Mouse (Mus musculus): ENCODE measurements around the gene Wdr45. TPM values are rescaled to one million over a fixed set of nuclear protein-coding genes. Genes with fewer than 3 reads are reported as not detected.

The Wdr45 gene
- total and polyA plus RNA-seq, 3 experiments: 18.0 to 24.1 (median 21.4) TPM

GRCm38 (mm10) chrX:7692862-7693261 is 21.3 kb upstream of the Wdr45 start:
- peak; percentile 51 for DNase-seq (ENCODE audit: extremely low read depth)
- H3K9me3 ChIP-seq (replicated peaks; ENCODE audit: low read length): no peaks in the 10 kb centered on the region

GRCm38 (mm10) chrX:7696520-7696919 is 17.6 kb upstream of the Wdr45 start:
- in situ Hi-C loops (cut with MboI; ENCODE audit: low pct_ligation_motif_present, low pct_unique_long_range_greater_than_20kb, low sequenced_read_pairs) (no loop called here), dilution Hi-C loops (cut with MboI; ENCODE audit: extremely low pct_ligation_motif_present, extremely low pct_unique_long_range_greater_than_20kb, low sequenced_read_pairs) (no loop called here)
- no peaks in the 10 kb centered on the region for H3K27me3 ChIP-seq (replicated peaks)
- no peak overlapping the region for H3K9ac ChIP-seq (ENCODE audit: insufficient read depth, low read depth)
- no peak for DNase-seq (ENCODE audit: extremely low read depth)
- H3K4me1 ChIP-seq (ENCODE audit: control insufficient read depth in 1 of 2, insufficient read depth in 2 of 2): peaks cover 4 to 11% of the 10 kb centered on the region in 2 experiments; a peak in 3 of 4 replicates
- H3K79me2 ChIP-seq (replicated peaks; ENCODE audit: control insufficient read depth, extremely low read depth, insufficient read depth, poor library complexity, severe bottlenecking): peaks cover 24% of the 10 kb centered on the region
- H3K4me2 ChIP-seq (ENCODE audit: insufficient read depth, low read depth, poor library complexity, severe bottlenecking): peak overlapping the region; percentile 71
- no peaks in the 10 kb centered on the region for H3K9me3 ChIP-seq (replicated peaks; ENCODE audit: low read length)
- peak overlapping the region in 1 of 3 experiments; percentile 20 for H3K4me3 ChIP-seq (replicated peaks in 1 of 3; ENCODE audit: low read depth in 2 of 3, low read length in 2 of 3, poor library complexity in 1 of 3)
- no peak for TF ChIP-seq CHD1 (IDR thresholded peaks at IDR 0.05; ENCODE audit: low read depth, low read length)
- TF ChIP-seq E2F4 (IDR thresholded peaks at IDR 0.05; ENCODE audit: insufficient replicate concordance, low read depth, low read length): no peak
- no peak for TF ChIP-seq IRF4 (IDR thresholded peaks at IDR 0.05; ENCODE audit: low read depth, low read length)
- no peak for TF ChIP-seq RAD21 (IDR thresholded peaks at IDR 0.05; ENCODE audit: low read depth, low read length)
- no peak for TF ChIP-seq CHD2 (IDR thresholded peaks at IDR 0.05; ENCODE audit: low read length)
- TF ChIP-seq UBTF (IDR thresholded peaks at IDR 0.05; ENCODE audit: low read depth, low read length): no peak
- TF ChIP-seq JUND (conservative IDR thresholded peaks at IDR 0.05; ENCODE audit: low read depth, low read length): no peak
- peaks cover 19 to 29% of the 10 kb centered on the region in 2 experiments for H3K36me3 ChIP-seq (replicated peaks in 1 of 2; ENCODE audit: control insufficient read depth in 1 of 2, insufficient read depth in 1 of 2, low read length in 1 of 2)
- no peak overlapping the region for H3K27ac ChIP-seq (ENCODE audit: insufficient read depth, low read depth)

More at GRCm38 (mm10) chrX:7692862-7693261, 21.3 kb upstream of the Wdr45 start:
- no peaks in the 10 kb centered on the region for H3K4me1 ChIP-seq (ENCODE audit: control insufficient read depth in 1 of 2, insufficient read depth in 2 of 2)
- in situ Hi-C loops (cut with MboI; ENCODE audit: low pct_ligation_motif_present, low pct_unique_long_range_greater_than_20kb, low sequenced_read_pairs): no loop called here
- H3K36me3 ChIP-seq (replicated peaks in 1 of 2; ENCODE audit: control insufficient read depth in 1 of 2, insufficient read depth in 1 of 2, low read length in 1 of 2): no peaks in the 10 kb centered on the region
- no peak for TF ChIP-seq MEF2A (IDR thresholded peaks at IDR 0.05; ENCODE audit: borderline replicate concordance, low read depth, low read length)
- TF ChIP-seq SMC3 (IDR thresholded peaks at IDR 0.05; ENCODE audit: low read depth, low read length): peak; percentile 72
- TF ChIP-seq RAD21 (IDR thresholded peaks at IDR 0.05; ENCODE audit: low read depth, low read length): peak; percentile 69
- TF ChIP-seq ZMIZ1 (IDR thresholded peaks at IDR 0.05; ENCODE audit: low read depth, low read length): no peak
- TF ChIP-seq JUN (IDR thresholded peaks at IDR 0.05; ENCODE audit: insufficient read depth, low read depth, low read length): no peak
- TF ChIP-seq NELFE (IDR thresholded peaks at IDR 0.05; ENCODE audit: low read depth, low read length): no peak
- TF ChIP-seq EP300 (IDR thresholded peaks at IDR 0.05; ENCODE audit: low read length): no peak
- no peak for TF ChIP-seq BHLHE40 (IDR thresholded peaks at IDR 0.05; ENCODE audit: low read depth, low read length)
- no peak for TF ChIP-seq MYC (IDR thresholded peaks at IDR 0.05; ENCODE audit: low read depth, low read length)
- TF ChIP-seq SIN3A (IDR thresholded peaks at IDR 0.05; ENCODE audit: low read length): no peak
- no peak for TF ChIP-seq E2F4 (IDR thresholded peaks at IDR 0.05; ENCODE audit: insufficient replicate concordance, low read depth, low read length)
- TF ChIP-seq ZC3H11A (IDR thresholded peaks at IDR 0.05; ENCODE audit: low read depth, low read length): peak; percentile 16; the same call in 1 of the 2 replicates
- no peak for TF ChIP-seq POLR2AphosphoS2 (IDR thresholded peaks at IDR 0.05; ENCODE audit: low read depth, low read length)
- TF ChIP-seq ZKSCAN1 (IDR thresholded peaks at IDR 0.05; ENCODE audit: borderline replicate concordance, low read depth, low read length): no peak
- peak; percentile 15 to 74; a peak in 2 of 4 replicates for TF ChIP-seq CTCF (conservative IDR thresholded peaks at IDR 0.05 in 1 of 2, IDR thresholded peaks at IDR 0.05 in 1 of 2; ENCODE audit: low read depth in 2 of 2, low read length in 2 of 2)
- TF ChIP-seq MAFK (IDR thresholded peaks at IDR 0.05; ENCODE audit: insufficient replicate concordance, low read length): no peak
- H3K79me2 ChIP-seq (replicated peaks; ENCODE audit: control insufficient read depth, extremely low read depth, insufficient read depth, poor library complexity, severe bottlenecking): peaks cover 8% of the 10 kb centered on the region; the same call in 1 of the 2 replicates
- H3K27me3 ChIP-seq (replicated peaks): no peaks in the 10 kb centered on the region
- no peak overlapping the region for H3K4me2 ChIP-seq (ENCODE audit: insufficient read depth, low read depth, poor library complexity, severe bottlenecking)
- H3K27ac ChIP-seq (ENCODE audit: insufficient read depth, low read depth): no peak overlapping the region
- no peak overlapping the region for H3K9ac ChIP-seq (ENCODE audit: insufficient read depth, low read depth)
- no peak overlapping the region for H3K4me3 ChIP-seq (replicated peaks in 1 of 3; ENCODE audit: low read depth in 2 of 3, low read length in 2 of 3, poor library complexity in 1 of 3)
- dilution Hi-C loops (cut with MboI; ENCODE audit: extremely low pct_ligation_motif_present, extremely low pct_unique_long_range_greater_than_20kb, low sequenced_read_pairs): no loop called here

Data from CH12.LX (cell line).